Mouse (Mus musculus) kidney, adult 8-10 months (tissue): ENCODE measurements around the gene Cpb2.

ENCODE experiments used
- DNase-seq, 2 experiments: peaks; one replicate each; pipeline ENCODE4 v3.0.0; 2022

The Cpb2 gene

DNA sequence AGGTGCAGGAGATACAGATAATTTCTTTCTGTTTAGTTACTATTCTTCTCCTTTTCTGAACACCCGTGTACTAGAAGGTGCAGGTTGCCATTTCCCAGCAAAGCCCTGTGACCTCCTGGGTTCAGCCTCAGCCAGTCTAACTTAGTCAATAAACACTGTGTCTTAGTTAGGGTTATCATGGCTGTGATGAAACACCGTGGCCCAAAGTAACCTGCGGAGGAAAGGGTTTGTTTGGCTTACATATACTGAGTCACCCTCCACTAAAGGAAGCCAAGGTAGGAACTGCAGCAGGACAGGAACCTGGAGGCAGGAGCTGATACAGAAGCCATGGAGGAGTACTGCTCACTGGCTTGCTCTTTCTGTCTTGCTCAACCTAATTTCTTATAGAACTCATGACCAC is 8.3 kb downstream of the Cpb2 start:
- DNase-seq = no peak

DNA sequence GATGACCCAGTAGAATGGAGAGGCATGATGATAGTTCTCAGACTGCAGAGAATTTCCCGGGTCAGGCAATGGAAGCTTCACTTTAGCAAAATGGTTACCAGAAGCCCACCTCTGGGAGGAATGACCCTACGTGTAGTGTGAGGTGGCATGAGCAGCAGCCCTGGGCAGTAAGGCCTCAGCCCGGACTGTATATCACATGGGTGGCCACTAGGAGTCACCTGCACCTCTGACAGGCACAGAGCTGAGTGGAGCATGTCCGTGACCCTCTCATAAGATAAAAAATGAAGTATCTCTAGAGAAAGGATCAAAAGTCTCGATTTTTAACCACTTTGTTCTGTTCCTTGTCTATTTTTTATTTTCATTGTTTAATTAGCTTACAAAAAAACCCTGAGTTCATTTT is 14.4 kb downstream of the Cpb2 start:
- peak in 1 of 2 experiments; percentile 25 for DNase-seq

DNA sequence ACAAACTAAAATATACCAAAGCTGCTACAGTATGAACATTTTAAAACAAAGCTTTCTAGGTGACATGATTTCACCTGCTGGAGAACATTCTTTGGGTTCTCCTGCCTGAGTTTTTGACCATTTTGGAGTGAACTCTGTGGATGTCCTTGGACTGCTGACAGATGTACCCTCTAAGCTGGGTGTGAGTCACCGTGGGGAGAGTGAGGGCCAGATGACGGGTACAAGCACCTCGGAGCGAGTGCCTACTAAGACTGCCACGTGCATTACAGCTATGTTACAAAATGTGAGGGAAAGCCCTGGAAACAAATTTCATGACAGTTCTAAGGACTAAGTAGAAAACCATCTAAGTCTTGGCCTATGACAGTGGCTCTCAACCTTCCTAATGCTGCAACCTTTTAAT is 27.4 kb downstream of the Cpb2 start:
- no peak for DNase-seq

DNA sequence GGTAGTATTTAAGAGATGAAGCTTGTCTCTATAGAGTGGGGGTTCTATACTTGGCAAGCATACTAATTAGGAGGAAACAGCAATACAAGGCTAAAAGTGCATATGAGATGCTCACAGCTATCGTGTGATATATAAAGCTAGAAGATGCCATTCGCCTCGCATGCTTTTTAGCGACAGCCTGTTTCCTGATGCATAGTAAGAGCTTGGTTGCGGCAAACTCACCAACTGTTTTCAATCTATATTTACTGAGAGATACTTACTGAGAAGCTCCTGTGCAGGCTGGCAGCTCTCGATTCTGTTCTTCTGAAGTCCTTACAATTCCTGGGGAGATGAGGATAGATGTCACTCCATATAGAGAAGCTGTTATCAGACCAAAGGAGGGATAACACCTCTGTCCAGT is 37.6 kb downstream of the Cpb2 start:
- no peak for DNase-seq

DNA sequence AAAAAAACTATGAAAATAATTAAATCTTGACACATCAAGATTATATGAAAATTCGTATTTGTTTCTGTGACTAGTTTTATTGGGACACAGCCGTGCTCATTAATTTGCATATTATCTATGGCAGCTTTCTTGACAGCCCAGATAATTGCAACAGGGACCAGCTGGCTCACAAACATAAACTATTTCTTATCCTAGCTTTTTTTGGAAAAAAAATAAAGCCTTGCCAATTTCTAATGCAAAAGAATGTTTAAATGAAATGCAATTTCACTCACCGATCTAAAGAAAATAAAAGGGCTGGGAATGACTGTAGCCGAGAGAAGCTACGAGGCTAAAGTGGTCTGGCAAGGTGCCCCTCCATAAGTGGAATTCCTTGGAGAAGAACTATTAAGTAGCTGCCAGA is 38.3 kb downstream of the Cpb2 start:
- DNase-seq = no peak

DNA sequence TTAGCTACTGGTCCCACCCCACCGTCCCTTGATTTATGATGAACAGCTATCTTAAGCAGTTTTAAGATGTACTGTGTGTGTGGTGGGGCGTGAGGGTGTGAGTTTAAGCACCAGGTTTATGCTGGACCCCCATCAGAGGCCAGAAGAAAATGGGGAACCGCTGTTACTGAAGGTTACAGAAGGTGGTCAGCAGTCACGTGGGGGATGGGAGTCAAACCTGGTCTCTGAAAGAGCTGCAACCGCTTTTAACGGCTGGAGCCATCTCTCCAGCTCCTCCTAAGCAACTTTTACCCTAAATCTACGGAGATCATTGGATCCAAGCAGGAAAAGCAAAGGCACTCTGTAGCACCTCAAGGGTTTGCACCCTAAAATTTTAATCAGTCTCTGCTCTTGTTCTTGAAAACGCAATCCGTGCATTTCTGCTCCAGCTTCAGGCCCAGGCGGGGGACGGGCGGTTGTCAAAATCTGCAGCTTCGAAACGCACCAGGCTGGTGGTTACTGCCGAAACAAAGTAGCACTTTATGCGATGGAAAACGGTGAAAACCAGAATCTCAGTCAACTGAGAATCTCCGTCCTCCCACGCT is 41.6 kb downstream of the Cpb2 start:
- peak in 1 of 2 experiments; percentile 15 for DNase-seq

DNA sequence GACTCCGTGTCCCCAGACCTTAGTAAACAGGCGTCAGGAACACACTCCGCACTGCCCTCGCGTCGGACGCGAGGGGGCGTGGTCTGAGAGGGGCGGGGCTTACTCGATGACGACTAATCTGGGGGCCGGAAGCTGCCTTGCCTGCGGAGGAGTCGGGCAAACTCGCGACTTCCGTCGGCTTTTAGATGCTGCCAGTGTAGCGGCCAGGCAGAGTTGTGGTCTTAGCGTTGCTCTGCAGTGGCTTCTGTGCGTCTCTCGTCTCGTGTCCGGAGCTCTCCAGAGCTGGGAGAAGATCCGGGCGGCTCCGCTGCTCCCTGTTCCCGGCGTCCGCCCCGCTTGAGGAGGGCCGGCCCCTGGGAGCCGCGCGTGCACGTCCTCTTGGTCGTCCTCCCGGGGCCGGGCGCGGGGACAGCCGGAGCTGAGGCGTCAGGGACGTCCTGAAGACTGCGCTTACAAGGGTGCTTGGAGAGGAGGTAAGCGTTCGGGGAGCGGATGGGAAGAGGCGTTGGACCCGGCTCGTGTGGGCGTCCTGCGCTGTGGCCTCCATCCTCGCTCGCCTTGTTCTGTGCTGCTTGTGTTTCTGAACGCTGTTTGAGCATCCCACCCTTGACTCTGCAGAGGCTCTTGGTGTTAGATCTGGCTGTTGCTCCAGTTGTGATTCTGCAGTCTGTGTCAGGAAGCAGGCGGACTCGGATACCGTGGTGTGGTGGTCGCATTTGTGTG is 42.3 kb downstream of the Cpb2 start, which contains the start of gene Zc3h13:
Zc3h13 (plus strand) TSS at position 181 of the 723 bp plus-strand sequence.
- peak; percentile 90 to 93 for DNase-seq

DNA sequence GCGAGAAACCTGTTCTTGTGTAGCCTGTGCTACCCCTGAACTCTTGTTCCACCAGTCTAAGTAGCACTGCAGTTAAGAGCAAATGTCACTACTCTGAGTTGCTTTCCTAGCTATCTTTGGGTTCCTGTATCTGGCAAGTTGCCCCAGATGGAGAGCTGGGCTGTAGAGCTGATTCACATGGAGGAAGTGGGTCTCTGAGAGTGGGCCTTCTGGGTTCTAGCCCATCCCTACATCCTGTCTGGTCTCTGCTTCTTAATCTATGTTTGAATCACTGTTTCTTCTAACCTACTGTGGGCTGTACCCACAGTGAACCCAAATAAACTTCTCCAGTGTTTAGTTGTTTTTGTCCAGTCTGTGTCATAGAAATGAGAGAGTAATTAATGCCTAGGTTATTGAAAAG is 59.0 kb downstream of the Cpb2 start:
- no peak for DNase-seq

DNA sequence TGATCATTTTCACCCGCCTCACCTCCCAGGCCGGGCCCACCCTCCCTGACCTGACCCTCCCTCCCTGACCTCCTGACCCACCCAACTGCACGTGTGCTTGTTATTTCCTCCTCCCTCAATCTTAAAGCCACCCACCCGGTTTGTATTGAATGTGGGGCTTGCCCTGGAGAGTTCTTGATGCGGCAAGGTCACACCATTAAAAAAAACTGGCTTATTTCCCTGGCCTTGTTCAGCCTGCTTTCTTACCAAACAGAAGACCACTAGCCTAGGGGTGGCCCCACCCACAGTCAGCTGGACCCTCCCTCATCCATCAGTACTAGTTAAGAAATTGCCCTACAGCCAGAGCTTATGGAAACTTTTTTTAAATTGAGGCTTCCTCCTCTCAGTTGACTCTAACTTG is 61.7 kb downstream of the Cpb2 start:
- no peak for DNase-seq

DNA sequence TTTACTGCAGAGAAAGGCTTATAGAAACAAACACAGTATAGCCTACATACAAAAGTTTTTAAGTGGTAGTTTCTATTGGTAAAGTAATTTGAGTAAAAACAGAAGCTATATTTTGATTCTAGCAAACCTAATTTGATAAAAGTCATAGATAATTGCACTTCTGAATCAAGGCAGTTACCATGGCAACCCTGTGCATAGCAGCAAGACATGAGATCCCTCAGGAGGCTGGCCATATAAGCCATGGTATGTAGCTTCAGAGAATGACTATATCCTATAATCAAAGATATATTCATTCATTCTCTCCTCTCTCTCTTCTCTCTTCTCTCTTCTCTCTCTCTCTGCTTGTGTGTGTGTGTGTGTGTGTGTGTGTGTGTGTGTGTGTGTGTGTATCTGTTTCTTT is 65.8 kb downstream of the Cpb2 start:
- no peak for DNase-seq

DNA sequence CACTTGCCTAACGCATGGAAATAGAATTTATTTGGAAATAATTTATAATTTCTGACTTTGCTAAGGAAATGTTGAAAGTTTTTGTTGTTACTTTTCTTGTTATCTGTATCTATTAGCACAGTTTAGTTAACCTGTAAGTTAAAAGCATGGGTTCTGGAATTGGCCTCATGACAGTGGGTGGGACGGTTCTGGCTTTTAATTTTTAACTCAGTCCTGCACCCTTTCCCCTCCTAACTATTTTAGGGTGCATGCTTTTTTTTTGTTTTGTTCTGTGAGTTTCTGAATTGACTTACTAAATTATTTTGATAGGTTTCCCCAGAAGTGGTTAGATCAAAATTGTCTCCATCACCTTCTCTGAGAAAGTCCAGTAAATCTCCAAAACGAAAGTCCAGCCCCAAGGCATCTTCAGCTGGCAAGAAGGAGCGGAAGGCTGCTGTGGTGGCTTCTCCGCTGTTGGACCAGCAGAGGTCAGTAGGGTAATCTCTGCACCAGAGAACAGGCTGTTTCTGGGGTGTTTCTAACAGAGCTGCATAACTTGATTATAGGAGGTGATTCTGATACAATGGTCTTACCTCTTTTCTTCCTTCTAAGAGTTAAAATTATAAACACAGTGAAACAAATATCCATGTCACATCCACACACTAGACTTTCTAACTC is 67.4 kb downstream of the Cpb2 start:
- DNase-seq = peak; percentile 36 to 45

DNA sequence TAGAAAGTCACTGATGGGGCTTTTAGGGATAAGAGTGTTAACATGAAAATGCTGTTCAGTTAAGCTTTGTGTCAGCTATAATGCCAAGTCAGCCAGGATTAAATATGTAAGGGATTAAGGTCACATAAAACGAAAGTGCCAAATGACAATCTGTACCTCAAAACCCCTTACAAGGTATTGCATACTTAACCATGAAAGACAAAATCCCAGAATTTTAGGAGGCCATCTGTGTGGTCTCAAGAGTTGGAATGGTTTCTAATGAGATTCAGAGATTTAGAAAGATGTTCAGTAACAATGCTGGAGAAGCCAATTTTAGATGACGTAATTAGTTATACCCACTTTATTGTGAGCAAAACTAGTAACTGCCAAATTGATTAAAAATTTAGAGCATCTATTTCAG is 72.4 kb downstream of the Cpb2 start:
- no peak for DNase-seq

DNA sequence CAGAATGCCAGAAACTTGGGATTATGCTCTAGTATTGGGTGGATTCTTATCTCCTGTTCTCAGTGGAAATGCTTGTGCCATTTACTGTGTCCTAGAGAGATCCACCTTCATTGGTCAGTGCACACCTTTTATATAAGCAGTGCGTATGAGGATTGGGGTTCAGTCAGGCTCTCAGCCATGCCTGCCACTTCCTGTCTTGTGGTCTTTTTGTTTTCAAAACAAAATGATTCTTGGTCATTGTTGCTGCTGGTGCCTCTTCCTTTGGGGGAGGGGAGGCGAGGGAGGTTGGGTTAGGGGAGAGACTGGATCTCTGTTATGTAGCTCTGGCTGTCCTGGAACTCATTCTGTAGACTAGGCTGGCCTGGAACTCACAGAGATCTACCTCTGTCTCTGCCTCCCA is 76.6 kb downstream of the Cpb2 start:
- DNase-seq = no peak

DNA sequence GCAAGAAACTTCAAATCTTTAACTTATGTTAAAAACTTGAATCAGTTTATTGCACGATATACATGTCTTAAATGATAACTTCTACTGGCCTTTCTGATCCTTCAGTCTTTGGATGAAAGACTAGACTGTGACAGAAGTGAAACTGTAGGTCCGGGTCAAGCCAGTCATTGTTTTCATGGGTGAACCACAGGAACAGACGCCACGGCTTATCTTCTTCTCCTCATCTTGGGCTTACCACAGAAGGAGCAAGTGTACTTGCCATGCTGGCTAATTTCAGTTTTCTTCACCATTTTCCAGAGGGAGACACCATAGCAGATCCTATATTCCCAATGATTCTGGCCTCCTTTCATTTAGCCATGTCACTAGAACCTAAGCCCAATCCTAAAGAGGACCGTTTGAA is 78.2 kb downstream of the Cpb2 start:
- no peak for DNase-seq

DNA sequence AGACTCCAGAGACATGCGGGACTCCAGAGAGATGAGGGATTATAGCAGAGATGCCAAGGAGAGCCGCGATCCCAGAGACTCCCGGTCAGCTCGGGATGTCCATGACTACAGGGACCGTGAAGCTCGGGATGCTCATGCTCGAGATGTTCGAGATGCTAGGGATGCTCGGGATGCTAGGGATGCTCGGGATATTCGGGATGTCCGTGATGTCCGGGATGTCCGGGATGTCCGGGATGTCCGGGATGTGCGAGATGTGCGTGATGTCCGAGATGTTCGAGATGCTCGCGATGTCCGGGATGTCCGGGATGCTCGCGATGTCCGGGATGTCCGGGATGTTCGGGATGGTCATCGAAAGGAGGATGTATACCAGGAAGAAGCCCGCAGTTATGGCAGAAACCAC is 81.3 kb downstream of the Cpb2 start:
- DNase-seq = no peak

DNA sequence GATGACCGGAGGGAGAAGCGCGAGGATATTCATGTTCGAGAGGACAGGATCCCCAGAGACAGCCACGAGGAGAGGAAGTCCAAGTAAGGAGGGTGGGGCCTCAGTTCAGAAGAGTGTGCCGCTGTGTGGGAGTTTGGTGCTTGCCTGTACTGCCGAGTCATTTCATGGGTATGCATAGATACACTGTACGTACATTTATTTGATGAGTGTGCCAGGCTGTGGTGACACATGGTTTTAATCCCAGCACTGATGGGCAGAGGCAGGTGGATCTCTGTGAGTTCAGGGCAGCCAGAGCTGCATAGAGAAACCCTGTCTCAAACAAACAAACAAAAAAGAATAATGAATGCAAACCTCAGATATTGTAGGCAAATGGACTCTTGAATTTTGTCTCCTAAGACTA is 86.0 kb downstream of the Cpb2 start:
- no peak for DNase-seq

DNA sequence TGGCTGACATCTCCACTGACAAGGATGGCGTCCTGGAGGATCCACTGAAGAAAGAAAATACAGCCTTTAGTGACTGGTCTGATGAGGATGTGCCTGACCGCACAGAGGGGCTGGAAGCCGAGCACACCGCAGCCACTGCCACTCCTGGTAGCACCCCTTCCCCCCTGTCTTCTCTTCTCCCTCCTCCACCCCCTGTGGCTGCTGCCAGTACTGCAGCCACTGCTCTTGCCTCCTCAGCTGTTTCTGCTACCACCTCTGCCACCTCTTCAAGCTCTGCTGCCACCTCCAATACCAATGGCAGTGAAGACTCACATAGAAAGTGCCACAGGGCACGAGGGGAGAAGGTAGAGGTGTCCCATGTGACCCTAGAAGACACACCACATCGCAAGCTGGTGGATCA is 88.5 kb downstream of the Cpb2 start:
- peak in 1 of 2 experiments; percentile 11 for DNase-seq
